Mouse (Mus musculus): ENCODE data around the gene Tefm.

DNA sequence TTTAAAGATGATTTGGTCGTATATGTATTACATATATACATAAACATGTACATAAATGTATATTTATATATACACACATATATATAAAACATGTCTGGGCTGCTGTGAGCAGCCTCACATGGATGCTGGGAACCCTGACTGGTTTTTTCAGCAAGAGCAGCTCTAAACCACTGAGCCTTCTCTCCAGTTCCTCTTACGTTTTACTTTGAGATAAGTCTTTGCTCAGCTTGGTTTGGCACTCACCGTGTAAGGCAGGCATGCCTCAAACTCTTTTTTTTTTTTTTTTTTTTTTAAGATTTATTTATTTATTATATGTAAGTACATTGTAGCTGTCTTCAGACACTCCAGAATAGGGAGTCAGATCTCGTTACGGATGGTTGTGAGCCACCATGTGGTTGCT, 8.6 kb upstream of the Tefm start:
- TF ChIP-seq ZMIZ1 (IDR thresholded peaks at IDR 0.05; ENCODE audit: low read depth, low read length) (no peak), CTCF (conservative IDR thresholded peaks at IDR 0.05 in 1 of 2, IDR thresholded peaks at IDR 0.05 in 1 of 2; ENCODE audit: low read depth in 2 of 2, low read length in 2 of 2) (no peak), RCOR1 (conservative IDR thresholded peaks at IDR 0.05; ENCODE audit: low read depth, low read length) (no peak), ZKSCAN1 (IDR thresholded peaks at IDR 0.05; ENCODE audit: borderline replicate concordance, low read depth, low read length) (no peak), USF1 (IDR thresholded peaks at IDR 0.05; ENCODE audit: low read depth, low read length) (no peak), ETS1 (conservative IDR thresholded peaks at IDR 0.05; ENCODE audit: low read depth, low read length) (no peak), RAD21 (IDR thresholded peaks at IDR 0.05; ENCODE audit: low read depth, low read length) (no peak), CHD1 (IDR thresholded peaks at IDR 0.05; ENCODE audit: low read depth, low read length) (no peak), ZNF384 (IDR thresholded peaks at IDR 0.05; ENCODE audit: low read depth, low read length) (no peak), MAZ (IDR thresholded peaks at IDR 0.05; ENCODE audit: low read depth, low read length) (no peak), E2F4 (IDR thresholded peaks at IDR 0.05; ENCODE audit: insufficient replicate concordance, low read depth, low read length) (no peak), SIN3A (IDR thresholded peaks at IDR 0.05; ENCODE audit: low read length) (no peak), JUN (IDR thresholded peaks at IDR 0.05; ENCODE audit: insufficient read depth, low read depth, low read length) (no peak)

Measured in CH12.LX (cell line).